Mouse (Mus musculus) heart, adult 2 months (tissue): ENCODE measurements around the gene Fbxw7.

Experiments
- CTCF ChIP-seq: fragments of 200-600 bp; IDR thresholded peaks from 2 replicates; pipeline ENCODE4 v1.8.1; 2022; ENCODE audit warnings: antibody characterized with exemption, mild to moderate bottlenecking, moderate library complexity
- EP300 ChIP-seq: fragments of 200-500 bp; IDR thresholded peaks from 2 replicates; pipeline ENCODE4 v1.6.1; 2011; ENCODE audit warnings: low read depth, low read length, control low read depth; ENCODE audit not compliant: insufficient read depth
- POLR2A ChIP-seq: fragments of 200-500 bp; IDR thresholded peaks from 2 replicates; pipeline ENCODE4 v1.6.1; 2011; ENCODE audit warnings: mild to moderate bottlenecking, low read depth, low read length, control low read depth; ENCODE audit not compliant: insufficient read depth

DNA sequence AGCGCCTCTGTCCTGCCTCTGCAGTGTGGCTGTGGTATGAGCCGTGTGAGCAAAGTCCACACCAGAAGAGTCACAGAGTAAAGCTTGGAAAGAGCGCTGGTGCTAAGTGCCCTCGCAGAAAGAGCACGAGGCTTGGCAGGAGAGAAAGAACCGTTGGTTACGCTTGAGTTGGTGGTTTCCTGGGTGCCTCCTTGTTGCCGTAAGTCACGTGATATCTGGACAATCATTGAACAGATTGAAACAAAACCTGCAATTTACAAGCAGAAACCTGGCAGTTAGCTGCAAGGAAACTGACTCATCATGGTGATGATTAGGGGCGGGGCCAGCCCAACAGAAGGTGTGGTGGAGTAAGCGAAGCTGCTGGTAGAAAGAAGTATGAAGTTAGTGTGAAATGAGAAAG lies 207.7 kb downstream of the Fbxw7 start:
- no peak for TF ChIP-seq EP300
- no peak for TF ChIP-seq CTCF
- TF ChIP-seq POLR2A: no peak
